Mouse (Mus musculus): ENCODE results near the gene Slc22a12.

The Slc22a12 gene

GRCm38 (mm10) chr19:6515448-6515847 is 27.4 kb downstream of the Slc22a12 start:
- DNase-seq (ENCODE audit: low read depth): peak; percentile 28

DNA sequence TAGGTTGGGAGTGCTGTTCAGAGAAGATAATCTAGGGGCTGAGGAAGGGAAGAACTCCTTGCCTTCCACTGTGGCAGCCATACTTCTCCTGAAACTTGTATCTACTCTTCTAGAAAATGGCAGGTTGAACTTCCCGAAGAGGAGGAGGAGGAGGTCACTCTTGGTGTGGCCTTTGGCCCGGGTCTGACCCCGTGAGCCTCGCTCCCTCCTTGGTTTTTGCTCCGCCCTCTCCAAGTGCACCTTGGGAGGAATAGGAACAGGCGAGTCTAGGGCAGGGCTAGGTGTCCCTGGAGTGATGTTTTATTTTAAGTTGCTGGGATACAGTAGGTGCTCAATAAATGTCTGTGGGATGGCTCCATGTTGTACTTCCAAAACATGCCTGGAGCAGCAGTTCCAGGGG is 27.9 kb downstream of the Slc22a12 start:
- DNase-seq (ENCODE audit: low read depth): no peak

- DNase-seq (ENCODE audit: low read depth): no peak
Measured at GRCm38 (mm10) chr19:6513389-6514139, 29.3 kb downstream of the Slc22a12 start.

- no peak for DNase-seq (ENCODE audit: low read depth)
Measured at GRCm38 (mm10) chr19:6510546-6510945, 32.3 kb downstream of the Slc22a12 start.

GRCm38 (mm10) chr19:6509881-6510280 is 33.0 kb downstream of the Slc22a12 start:
- DNase-seq (ENCODE audit: low read depth): no peak

DNA sequence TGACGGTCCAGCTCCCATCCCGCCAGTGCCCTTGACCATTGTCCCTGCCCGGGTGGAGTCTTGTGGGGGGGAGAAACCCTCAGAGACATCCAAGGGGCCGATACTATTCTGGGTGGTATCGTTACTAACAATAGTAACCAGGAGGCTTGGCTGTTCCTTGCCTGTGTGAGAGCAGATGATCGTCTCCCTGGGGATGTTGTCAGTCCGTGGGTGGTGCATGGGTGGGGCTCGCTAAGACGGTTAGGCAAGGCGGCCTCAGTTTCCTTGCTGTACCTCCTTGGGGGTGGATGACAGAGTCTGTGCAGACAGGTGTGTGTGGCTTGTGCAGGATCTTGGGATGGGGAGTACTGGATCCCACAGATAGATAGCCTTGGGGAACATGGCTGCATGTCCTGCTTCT is 35.4 kb downstream of the Slc22a12 start:
- no peak for DNase-seq (ENCODE audit: low read depth)

- no peak for DNase-seq (ENCODE audit: low read depth)
Measured at GRCm38 (mm10) chr19:6504656-6505045, 38.2 kb downstream of the Slc22a12 start.

DNA sequence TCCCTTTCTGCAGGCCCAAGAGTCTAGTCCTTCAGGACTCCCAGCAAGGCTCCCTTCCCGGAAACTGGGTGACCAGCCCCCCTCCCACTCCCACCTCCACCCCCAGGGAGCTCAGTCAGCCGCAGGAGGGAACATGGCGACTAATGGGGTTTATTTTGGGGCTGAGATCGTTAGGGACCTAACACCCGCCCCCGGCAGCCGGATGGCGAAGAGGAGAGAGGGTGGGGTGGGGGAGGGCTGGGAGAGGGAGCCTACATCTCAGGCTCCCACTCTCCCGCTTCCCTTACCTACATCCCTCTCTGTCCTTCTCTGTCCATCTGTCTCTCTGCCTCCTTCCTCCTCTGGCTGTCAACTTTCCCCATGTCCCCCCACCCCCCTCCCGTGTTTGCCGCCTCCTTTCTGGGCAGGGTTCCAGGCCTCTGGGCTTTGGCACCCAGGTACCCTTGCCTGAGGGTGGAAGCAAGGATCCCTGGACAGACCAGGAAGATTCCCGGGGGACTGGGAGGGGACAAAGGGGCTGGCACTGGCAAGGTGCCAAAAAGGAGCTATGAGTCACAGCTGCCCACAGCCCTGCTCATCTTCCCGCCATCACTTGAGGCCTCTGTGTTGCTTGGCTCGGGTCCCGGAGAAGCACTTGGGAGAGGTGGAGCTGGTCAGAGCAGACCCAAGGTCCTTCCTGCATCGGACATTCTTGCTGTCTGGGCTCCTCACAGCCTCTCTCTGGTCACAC is 38.7 kb downstream of the Slc22a12 start:
- no peak for DNase-seq (ENCODE audit: low read depth)

DNA sequence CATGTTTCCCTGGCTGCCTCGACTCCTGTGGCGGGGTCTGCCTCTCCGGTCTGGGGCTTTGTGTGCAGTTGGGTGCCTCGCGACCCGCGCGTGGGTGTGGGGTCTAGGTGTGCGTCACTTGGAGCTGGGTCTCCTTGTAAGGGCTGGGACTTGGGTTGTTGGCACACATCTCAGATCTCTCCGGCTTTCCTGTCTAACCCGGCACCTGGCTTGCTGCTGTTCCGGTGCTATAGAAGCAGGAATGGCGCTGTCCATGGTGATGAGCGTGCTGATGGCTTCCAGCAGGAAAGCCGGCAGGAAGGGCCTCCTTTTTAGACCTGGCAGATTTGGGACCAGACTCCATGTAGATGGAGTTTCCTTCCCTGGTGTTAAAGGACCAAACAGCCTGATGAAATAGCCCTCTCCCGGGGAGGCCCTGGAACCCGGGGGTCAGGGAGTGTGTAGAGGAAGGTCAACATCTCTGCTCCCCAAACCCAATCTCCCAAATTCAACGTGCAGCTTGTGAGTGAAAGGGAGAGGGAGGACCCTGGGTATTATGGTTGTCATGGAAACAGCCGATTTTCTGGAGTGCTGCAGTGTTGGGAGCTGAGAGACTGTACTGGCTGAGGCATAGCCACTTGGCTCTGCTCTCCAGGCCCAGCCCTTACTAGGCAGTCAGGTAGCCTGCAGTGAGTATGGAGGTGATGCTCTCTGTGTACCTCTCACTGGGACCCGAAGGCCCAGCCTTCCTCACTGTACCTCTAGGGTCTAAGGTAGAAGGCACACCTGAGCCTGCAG is 40.1 kb downstream of the Slc22a12 start:
- peak; percentile 28 for DNase-seq (ENCODE audit: low read depth)

DNA sequence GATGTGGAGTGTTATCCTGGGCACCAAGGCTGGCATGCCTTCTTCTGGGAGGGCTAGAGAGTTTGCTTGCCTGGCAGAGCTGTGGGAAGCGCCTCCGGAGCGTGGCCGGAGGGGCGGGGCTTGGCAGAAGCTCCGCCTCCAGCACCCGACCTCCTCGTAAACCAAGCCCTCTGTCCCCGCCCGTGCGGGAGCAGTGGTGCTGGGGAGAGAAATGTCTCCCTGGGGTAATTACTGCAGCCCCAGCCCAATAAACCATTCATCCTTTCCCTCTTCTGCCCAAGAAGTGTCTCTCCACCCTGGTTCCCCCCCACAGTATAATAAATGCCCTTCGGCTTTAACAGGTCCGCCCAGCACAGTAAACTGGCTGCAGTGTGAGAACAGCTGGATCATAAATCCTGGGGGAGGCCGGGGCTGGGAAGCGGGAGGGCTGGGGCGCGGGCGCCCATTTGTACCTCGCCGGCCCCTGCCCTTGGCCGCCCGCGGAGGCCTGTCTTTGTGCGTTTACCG is 40.7 kb downstream of the Slc22a12 start:
- DNase-seq (ENCODE audit: low read depth): peak; percentile 39

DNA sequence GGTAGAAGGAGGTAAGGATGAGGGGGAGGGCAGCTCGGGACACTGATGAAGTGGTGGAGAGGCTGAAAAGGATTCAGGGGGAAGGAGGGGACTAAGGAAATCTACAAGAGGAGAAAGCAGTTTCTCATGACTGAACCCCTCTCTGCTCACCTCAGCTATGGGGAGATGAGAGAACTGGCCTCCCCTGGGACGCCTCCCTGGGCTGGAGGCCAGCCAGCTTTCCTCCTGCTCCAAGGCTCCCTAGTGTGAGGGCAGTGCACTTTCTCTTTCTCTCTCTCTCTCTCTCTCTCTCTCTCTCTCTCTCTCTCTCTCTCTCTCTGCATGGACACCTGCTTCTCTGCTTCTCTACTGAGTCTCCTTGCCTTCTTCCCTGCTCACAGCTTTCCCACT is 42.2 kb downstream of the Slc22a12 start:
- DNase-seq (ENCODE audit: low read depth): no peak

GRCm38 (mm10) chr19:6499860-6500635 is 42.8 kb downstream of the Slc22a12 start:
- no peak for DNase-seq (ENCODE audit: low read depth)

DNA sequence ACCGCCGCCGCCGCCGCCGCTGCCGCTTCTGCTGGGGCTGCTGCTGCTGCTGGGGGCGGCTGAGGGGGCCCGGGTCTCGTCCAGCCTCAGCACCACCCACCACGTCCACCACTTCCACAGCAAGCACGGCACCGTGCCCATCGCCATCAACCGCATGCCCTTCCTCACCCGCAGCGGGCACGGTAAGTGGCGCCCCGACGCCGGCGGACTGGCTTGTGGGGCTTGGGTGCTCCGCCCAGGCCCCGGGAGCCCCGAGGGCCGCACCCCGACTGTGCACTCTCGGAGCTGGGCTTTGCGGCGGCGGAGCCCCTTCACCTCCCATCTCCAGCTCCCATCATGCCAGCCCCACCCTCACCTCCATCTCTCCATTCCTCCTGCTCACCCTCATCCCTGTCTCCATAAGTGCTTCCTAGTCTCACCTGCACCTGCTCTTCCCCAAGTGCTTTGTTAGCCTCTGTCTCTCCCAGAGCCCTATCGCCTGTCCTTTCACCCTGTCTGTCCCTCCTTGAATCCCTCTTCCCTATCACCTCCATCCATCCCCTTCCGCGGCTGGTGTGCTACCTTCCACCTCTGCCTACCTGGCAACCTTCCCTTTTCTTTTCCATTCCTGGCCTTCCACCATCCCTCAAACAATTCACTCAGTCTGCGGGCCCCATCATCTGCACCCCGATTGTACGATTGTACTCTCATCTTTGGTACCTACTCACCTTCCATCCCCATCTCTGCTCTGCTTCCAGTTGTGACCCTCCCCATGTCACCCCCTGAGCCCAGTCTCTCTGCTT is 44.3 kb downstream of the Slc22a12 start:
- DNase-seq (ENCODE audit: low read depth): no peak

DNA sequence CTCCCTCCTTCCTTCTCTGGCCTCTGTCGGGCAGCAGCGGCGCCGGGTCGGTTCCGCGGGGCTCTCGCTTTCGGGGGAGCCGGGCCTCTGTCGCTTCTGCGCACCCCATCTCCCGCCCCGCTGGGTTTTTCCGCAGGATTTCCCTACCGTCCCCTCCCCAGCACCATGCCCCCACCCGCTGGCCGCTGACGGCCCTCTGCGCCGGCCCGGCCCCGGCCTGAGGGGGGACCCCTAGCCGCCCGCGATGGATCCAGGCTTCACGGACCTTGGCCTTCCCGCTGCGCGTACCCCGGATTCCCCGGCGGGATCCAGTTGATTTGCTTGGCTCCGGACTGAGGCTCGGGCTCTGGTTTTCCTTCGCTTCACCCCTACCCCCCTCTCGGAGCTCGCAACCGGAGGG is 45.0 kb downstream of the Slc22a12 start:
- DNase-seq (ENCODE audit: low read depth): no peak

- no peak for DNase-seq (ENCODE audit: low read depth)
Measured at GRCm38 (mm10) chr19:6497150-6497801, 45.6 kb downstream of the Slc22a12 start.

- no peak for DNase-seq (ENCODE audit: low read depth)
Measured at GRCm38 (mm10) chr19:6496462-6497149, 46.2 kb downstream of the Slc22a12 start.

DNA sequence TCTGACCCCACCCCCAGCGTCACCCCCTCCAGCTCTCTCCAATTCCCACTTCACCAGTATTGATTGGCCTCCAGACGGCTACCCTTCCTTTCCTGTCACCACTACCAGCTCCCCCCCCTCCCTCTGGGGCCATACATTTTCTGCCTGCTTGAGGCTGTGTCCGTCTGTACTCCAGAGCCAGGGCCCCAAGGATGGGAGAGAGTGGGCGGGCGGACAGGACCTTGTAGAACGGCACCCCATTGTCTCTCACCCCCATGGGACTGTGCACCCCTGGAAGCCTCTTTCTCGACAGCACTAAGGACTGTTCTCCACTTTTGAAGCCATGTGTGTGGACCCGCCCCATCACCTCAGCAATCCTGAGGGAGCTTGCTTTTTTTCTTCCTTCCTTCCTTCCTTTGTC is 47.1 kb downstream of the Slc22a12 start:
- DNase-seq (ENCODE audit: low read depth): no peak

GRCm38 (mm10) chr19:6494504-6495170 is 48.2 kb downstream of the Slc22a12 start:
- DNase-seq (ENCODE audit: low read depth): no peak

DNA sequence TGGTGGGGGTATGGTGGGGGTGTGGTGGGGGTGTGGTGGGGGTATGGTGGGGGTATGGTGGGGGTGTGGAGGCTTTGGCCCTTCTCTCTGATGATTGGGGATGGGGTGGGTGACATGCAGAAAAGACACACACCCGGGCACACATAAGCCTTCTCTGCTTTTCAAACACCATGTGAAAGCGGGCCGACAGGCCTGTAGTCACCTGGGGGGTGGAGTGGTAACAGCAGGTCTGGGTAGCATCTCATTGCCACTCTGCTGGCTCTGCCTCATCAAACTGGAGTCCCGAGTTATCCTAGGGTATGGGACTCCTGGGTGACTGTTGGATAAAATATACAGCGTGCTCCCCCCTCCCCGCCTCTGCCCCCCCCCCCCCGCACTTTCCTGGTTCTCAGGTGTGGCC is 48.8 kb downstream of the Slc22a12 start:
- DNase-seq (ENCODE audit: low read depth): no peak
